Mouse (Mus musculus): ENCODE measurements around the gene Sirt3. TPM values are rescaled to one million over a fixed set of nuclear protein-coding genes. Genes with fewer than 3 reads are reported as not detected.
A peak's percentile ranks its signal among the peaks of the same experiment; 100 is the strongest.

Gene Sirt3
- polyA plus RNA-seq, 1 experiment from 2014 or later = 27.6 TPM

DNA sequence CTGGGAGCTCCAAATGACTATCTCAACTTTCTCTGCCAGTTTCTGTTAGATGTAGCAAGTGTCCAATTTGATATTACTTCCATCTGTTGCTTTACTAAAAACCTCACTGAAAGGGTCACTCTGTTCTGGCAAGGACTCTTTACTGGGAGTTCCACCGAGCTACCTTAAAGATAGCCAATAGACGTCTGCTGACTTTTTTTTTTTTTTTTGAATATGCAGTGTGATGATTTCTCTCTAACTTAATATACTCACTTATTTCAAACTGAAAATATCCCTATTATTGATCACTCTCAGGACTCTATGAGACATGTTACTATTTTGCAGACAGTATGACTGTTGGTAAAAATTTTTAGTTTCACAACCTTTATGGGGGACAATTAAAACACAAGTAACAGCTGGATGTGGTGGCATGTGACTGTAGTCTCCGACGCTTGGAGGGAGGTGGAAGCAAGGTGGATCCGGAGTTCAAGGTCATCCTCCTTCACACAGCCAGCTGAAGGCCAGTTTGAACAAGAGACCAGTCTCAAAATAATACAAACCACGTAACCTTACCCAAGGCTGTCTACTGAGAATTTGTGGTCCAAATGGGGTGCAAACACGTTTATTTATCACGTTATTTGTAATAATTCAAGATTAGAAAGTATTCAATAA, 1.1 kb downstream of the Sirt3 start:
- WGBS = 36% methylated on average over 8 of the region's 8 CpGs
- DNase-seq (ENCODE audit: low spot score) = no peak
- H3K4me3 ChIP-seq = peak overlapping the region; percentile 91
- H3K9me3 ChIP-seq (replicated peaks) = no peaks in the 10 kb centered on the region
- peaks cover 16% of the 10 kb centered on the region for H3K4me1 ChIP-seq
- peak overlapping the region; percentile 90 for H3K27ac ChIP-seq
- H3K27me3 ChIP-seq (ENCODE audit: low read depth, poor library complexity, severe bottlenecking) = no peaks in the 10 kb centered on the region
- peaks cover 37% of the 10 kb centered on the region for H3K36me3 ChIP-seq

DNA sequence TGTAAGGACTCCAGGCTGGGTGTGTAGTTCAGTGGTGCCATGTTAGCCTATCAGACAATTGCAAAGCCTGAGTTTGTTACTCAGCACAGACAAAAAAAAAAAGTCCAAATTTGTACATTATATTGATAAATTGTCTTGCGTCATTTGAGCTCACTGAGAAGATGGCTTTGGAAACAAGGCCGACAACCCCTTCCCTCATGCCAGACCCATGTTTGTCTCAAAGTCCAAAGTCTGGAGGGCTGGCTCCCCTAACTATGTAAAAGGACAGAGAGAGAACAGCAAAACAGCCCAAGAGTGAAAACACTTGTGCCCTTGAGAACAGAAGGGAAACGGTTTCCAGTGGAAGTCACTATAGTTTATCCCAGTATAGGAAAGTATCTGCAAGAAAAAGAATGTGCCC, 1.7 kb downstream of the Sirt3 start:
- Histone ChIP-seq H3K4me3 (no peak overlapping the region), H3K36me3 (peaks cover 36% of the 10 kb centered on the region), H3K9me3 (replicated peaks) (no peaks in the 10 kb centered on the region), H3K4me1 (peaks cover 16% of the 10 kb centered on the region), H3K27me3 (ENCODE audit: low read depth, poor library complexity, severe bottlenecking) (no peaks in the 10 kb centered on the region), H3K27ac (no peak overlapping the region)
- no peak for DNase-seq (ENCODE audit: low spot score)
- WGBS = 89% methylated on average over 3 of the region's 3 CpGs

DNA sequence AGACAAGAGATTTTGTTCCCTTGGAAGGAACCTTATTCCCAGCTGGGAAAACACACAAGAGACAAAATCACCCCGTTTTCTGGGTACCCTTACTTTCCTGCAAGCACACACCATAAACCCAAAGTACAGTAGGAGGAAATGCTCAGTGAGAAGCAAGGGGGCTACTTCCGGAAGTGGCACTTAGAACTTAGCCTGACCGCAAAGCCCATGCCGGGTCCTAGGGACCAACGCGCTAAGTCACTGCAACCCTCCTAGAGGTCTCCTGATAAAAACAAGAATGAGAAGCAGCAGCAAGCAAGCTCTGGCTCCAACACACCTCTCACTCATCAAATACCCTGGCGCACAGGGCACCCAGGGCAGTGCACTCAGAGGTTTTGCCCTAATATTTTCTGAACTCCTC, 2.8 kb downstream of the Sirt3 start:
- peaks cover 34% of the 10 kb centered on the region for H3K36me3 ChIP-seq
- no peak for DNase-seq (ENCODE audit: low spot score)
- 89% methylated on average over 7 of the region's 7 CpGs for WGBS

DNA sequence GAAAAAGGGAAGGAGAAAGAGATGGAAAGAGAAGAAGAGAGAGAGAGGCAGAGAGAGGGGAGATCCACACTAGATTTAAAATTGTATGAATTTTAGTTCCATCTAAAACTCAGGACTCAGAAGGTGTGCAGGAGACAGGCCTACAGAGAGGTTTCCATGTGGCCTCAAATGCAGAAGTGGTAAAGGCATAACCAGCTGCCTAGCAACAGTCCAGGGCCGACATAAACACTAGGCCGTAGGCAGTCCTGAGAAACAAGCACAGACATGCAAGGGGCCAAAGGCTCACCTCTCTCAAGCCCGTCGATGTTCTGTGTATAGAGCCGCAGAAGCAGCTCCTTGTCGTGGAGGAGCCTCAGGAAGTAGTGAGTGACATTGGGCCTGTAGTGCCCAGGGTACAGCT, 4.7 kb downstream of the Sirt3 start:
- WGBS = 85% methylated on average over 6 of the region's 6 CpGs
- H3K36me3 ChIP-seq = peaks cover 34% of the 10 kb centered on the region

More for the DNA sequence above, 2.8 kb downstream of the Sirt3 start:
- Histone ChIP-seq H3K27me3 (ENCODE audit: low read depth, poor library complexity, severe bottlenecking) (no peaks in the 10 kb centered on the region), H3K27ac (no peak overlapping the region), H3K4me3 (no peak overlapping the region), H3K9me3 (replicated peaks) (no peaks in the 10 kb centered on the region), H3K4me1 (peaks cover 16% of the 10 kb centered on the region)

DNA sequence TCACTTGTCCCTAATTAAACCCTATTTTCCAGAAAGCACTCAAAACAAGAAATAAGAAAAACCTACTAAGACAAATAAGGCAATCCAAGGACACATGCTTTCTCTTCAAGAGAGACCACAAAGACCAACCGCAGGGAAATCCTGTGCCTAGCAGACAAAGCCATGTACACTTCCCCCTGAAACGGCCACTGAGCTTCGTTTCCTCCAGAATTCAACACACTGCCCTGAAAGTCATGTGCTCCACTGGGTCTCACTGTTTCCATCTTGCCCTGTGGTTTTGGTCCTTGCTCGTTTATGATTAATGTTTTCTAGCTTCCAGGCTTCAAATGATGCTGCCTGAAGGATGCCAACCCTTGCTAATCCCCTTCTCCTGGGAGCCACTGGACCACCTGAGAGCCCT, 7.9 kb downstream of the Sirt3 start:
- no peak overlapping the region for H3K4me3 ChIP-seq
- no peaks in the 10 kb centered on the region for H3K4me1 ChIP-seq
- H3K36me3 ChIP-seq = peaks cover 38% of the 10 kb centered on the region
- H3K9me3 ChIP-seq (replicated peaks) = no peaks in the 10 kb centered on the region
- DNase-seq (ENCODE audit: low spot score) = no peak
- no peaks in the 10 kb centered on the region for H3K27me3 ChIP-seq (ENCODE audit: low read depth, poor library complexity, severe bottlenecking)
- WGBS = 92% methylated on average over 4 of the region's 4 CpGs
- no peak overlapping the region for H3K27ac ChIP-seq

More for the DNA sequence above, 4.7 kb downstream of the Sirt3 start:
- no peaks in the 10 kb centered on the region for H3K27me3 ChIP-seq (ENCODE audit: low read depth, poor library complexity, severe bottlenecking)
- H3K4me3 ChIP-seq = no peak overlapping the region
- no peaks in the 10 kb centered on the region for H3K9me3 ChIP-seq (replicated peaks)
- DNase-seq (ENCODE audit: low spot score) = no peak
- H3K4me1 ChIP-seq = peaks cover 10% of the 10 kb centered on the region
- H3K27ac ChIP-seq = no peak overlapping the region

DNA sequence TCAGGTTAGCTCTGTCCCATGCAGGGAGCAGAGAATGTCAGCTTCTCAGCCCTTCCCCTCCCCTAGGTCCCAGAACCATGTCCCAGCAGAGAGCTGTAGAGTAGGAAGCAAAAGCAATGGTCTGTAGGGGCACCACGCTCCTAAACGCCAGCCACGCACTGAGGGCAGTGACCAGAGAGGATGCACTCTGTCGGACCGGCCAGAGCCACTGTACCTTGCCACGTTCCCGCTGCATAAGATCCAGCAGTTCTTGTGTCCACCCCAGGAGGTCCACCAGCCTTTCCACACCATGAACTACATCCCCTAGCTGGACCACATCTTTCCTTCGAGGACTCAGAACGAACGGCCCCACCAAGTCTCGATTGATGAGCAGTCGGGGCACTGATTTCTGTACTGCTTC, 17.3 kb downstream of the Sirt3 start:
- Histone ChIP-seq H3K4me1 (no peaks in the 10 kb centered on the region), H3K36me3 (peaks cover 77% of the 10 kb centered on the region), H3K27me3 (ENCODE audit: low read depth, poor library complexity, severe bottlenecking) (no peaks in the 10 kb centered on the region), H3K27ac (no peak overlapping the region), H3K9me3 (replicated peaks) (no peaks in the 10 kb centered on the region), H3K4me3 (no peak overlapping the region)
- no peak for DNase-seq (ENCODE audit: low spot score)
- WGBS = 87% methylated on average over 12 of the region's 12 CpGs

DNA sequence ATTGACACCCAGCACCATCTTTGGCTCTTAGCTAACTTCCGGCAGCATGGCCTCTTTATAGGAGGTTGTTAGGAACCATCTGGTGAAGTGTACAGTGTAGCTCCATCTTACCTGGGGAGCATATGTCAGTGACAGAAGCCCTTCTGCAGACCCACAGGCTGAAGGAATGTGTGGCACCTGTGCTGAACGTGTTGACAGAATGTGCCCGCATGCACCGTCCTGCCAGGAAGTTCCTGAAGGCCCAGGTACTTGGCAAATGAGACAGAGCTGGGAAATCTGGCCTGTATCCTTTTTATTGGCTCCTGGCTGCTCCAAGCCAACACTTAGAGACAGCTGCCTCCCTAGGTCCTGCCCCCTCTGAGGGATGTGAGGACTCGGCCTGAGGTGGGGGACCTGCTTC, 21.4 kb downstream of the Sirt3 start:
- no peak overlapping the region for H3K4me3 ChIP-seq
- DNase-seq (ENCODE audit: low spot score) = no peak
- peaks cover 70% of the 10 kb centered on the region for H3K36me3 ChIP-seq
- H3K27me3 ChIP-seq (ENCODE audit: low read depth, poor library complexity, severe bottlenecking) = no peaks in the 10 kb centered on the region
- H3K9me3 ChIP-seq (replicated peaks) = no peaks in the 10 kb centered on the region
- no peak overlapping the region for H3K27ac ChIP-seq
- H3K4me1 ChIP-seq = peaks cover 27% of the 10 kb centered on the region
- 90% methylated on average over 5 of the region's 5 CpGs for WGBS

DNA sequence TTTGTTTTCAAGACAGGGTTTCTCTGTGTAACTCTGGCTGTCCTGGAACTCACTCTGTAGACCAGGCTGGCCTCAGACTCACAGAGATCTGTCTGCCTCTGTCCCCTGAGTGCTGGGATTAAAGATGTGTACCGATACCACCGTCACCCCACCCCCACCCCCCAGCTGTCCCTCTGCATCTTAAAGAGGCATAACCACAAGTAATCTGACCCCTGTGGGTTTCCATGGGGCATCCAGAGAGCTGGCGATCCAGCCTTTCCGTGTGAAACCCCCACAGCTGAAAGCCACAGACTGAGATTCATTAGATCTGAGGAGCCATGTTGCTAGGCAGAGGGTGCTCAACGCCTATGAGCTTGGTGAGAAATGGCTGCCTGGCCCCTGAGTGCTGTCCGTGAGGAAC, 22.1 kb downstream of the Sirt3 start:
- H3K27ac ChIP-seq = no peak overlapping the region
- no peaks in the 10 kb centered on the region for H3K9me3 ChIP-seq (replicated peaks)
- H3K4me3 ChIP-seq = no peak overlapping the region
- H3K4me1 ChIP-seq = peaks cover 34% of the 10 kb centered on the region
- WGBS = 77% methylated on average over 6 of the region's 6 CpGs
- no peaks in the 10 kb centered on the region for H3K27me3 ChIP-seq (ENCODE audit: low read depth, poor library complexity, severe bottlenecking)
- DNase-seq (ENCODE audit: low spot score) = no peak
- H3K36me3 ChIP-seq = peaks cover 67% of the 10 kb centered on the region

DNA sequence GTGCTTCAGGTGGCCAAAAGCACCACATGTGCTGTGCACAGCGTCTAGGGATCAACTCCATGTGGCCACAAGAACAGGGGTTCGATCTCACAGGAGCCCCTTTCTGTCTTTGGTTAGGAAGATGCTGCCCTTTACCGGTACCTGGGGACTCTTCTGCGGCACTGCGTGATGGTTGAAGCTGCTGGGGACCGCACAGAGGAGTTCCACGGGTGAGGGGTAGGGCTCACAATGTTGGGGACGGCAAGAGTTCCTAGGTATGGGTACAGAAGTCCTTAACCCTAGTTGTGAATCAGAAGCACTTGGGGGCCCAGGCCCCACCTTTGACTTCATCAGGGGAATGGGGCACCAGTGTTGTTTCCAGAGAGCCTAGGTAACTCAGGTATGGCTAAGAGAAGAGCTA, 23.4 kb downstream of the Sirt3 start:
- peak overlapping the region; percentile 91; the same call in 1 of the 2 replicates for H3K4me3 ChIP-seq
- no peaks in the 10 kb centered on the region for H3K27me3 ChIP-seq (ENCODE audit: low read depth, poor library complexity, severe bottlenecking)
- no peaks in the 10 kb centered on the region for H3K9me3 ChIP-seq (replicated peaks)
- 96% methylated on average over 8 of the region's 8 CpGs for WGBS
- H3K27ac ChIP-seq = no peak overlapping the region
- H3K4me1 ChIP-seq = peaks cover 36% of the 10 kb centered on the region
- H3K36me3 ChIP-seq = peaks cover 67% of the 10 kb centered on the region
- DNase-seq (ENCODE audit: low spot score) = no peak

DNA sequence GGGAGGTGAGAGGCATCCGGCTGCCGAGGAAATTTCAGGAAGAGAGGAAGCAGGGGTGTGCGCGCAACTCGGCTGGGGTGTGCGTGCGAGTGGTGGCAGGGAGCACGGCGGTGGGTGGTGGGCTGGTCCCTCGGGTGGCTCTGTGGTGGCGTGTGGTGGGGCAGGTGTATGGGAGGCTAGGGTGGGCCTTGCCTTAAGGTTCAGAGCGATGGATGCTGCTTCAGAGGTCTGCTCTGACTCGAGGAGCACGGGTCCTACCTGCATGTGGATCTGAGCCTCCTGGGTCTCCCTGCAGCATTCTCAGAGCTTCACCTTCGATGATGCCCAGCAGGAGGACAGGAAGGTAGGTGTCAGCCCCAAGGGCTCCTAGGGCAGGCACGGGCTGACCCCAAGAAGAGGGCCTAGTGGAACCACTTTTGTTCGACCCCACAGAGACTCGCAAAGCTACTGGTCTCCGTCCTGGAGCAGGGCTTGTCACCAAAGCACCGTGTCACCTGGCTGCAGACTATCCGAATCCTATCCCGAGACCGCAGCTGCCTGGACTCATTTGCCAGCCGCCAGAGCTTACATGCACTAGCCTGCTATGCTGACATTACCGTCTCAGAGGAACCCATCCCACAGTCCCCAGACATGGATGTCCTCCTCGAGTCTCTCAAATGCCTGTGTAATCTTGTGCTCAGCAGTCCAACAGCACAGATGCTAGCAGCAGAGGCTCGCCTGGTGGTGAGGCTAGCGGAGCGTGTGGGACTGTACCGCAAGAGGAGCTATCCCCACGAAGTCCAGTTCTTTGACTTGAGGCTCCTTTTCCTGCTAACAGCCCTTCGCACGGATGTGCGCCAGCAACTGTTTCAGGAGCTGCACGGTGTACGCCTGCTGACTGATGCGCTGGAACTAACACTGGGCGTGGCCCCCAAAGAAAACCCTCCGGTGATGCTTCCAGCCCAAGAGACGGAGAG, 24.3 kb downstream of the Sirt3 start, which contains the start of gene Bet1l:
Gene Bet1l (minus strand): TSS at position 28 of the 956 bp plus-strand sequence.
- H3K4me1 ChIP-seq = peaks cover 36% of the 10 kb centered on the region
- peak; percentile 35 for DNase-seq (ENCODE audit: low spot score)
- H3K4me3 ChIP-seq = peak within 1 kb of the TSS; percentile 91
- WGBS = 44% methylated on average over 40 of the region's 40 CpGs
- H3K27me3 ChIP-seq (ENCODE audit: low read depth, poor library complexity, severe bottlenecking) = no peaks in the 10 kb centered on the region
- H3K27ac ChIP-seq = peak within 1 kb of the TSS; percentile 88
- H3K9me3 ChIP-seq (replicated peaks) = no peaks in the 10 kb centered on the region
- peaks cover 67% of the 10 kb centered on the region for H3K36me3 ChIP-seq

DNA sequence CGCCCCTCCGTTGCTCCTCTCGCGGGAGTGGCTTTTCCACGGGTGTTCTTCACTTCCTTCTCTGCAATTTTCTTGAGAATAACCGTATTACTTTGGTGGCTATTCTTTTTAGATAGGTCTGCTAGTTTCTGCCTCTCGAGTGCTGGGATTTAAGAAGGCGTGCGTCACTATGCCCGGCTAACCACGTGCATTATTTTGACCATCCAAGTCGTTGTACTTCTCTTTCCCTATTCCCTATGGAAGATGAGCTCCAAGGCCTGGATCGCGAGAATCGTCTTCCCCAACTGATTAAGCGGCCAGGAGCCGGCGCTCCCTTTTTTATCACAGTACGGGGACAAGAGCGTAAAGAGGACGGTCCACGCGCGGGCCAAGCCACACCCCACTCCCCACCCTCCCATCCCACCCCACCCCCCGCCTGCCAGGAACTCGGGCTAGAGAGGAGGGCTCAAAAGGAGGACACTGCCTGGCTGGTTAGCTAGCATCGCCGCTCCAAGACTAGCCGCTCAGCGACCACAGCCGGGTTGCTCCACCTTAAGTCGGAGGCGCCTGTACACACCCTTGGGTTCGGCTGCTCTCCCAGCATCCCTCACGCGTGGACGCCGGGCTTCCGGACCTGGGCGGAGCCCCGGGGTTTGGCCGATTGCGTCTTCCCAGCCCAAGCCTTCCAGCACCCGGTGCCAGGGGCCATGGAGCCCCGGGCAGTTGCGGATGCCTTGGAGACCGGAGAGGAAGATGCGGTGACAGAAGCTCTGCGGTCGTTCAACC, 25.1 kb downstream of the Sirt3 start, which contains the start of gene Ric8a:
Gene Ric8a (plus strand): TSS at position 173 of the 765 bp plus-strand sequence.
- H3K4me3 ChIP-seq = peak within 1 kb of the TSS; percentile 91
- H3K36me3 ChIP-seq = peaks cover 67% of the 10 kb centered on the region
- no peaks in the 10 kb centered on the region for H3K27me3 ChIP-seq (ENCODE audit: low read depth, poor library complexity, severe bottlenecking)
- H3K4me1 ChIP-seq = peaks cover 36% of the 10 kb centered on the region
- H3K27ac ChIP-seq = peak within 1 kb of the TSS; percentile 88
- under 1% methylated on average over 50 of the region's 50 CpGs for WGBS
- peak; percentile 82 for DNase-seq (ENCODE audit: low spot score)
- H3K9me3 ChIP-seq (replicated peaks) = no peaks in the 10 kb centered on the region

DNA sequence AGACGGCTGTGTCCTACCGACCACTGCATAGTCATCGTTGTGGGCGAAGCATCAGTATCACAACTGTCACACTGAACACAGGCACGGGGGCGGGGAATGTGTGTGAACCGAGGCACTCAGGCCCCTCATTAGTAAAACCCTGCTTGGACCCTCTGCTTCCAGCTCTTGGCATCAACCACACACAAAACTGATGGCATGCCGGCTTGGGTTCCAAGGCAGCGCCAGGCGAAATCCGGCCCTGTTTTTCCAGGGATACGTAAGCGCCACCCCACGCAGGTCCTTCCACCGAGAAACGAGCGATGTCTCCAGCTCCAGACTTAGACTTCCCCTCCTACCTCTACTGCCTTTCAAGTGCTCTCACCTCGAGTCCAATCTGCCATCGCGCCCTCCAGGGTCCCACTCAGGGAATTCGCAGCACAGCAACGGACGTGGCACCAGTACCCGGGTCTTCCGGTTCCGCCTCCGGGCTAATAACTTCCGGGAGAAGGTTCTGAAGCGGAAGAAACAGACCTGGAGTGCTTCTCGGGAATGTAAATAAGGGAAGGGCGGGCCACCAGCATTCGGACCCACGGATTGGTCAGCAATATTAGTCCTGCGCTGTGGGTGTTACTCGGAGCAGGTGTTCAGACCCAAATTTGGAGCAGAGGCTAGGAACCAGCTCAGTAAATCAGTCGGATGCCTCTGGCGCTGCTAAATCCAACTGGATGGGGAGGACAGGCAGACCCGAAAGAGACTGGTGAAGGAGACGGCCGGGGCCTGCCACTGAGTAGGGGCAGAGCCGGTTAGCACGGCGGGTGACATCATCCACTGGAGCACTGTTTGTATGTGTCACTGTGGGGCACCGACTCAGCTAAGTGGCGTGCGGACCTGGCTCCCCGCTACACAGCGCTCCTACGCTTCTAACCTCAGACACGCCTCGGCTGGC, 26.0 kb downstream of the Sirt3 start, which contains the start of gene Gm45785:
Gene Gm45785 (minus strand): TSS at position 472 of the 925 bp plus-strand sequence.
- peaks cover 66% of the 10 kb centered on the region for H3K36me3 ChIP-seq
- H3K4me3 ChIP-seq = peak within 1 kb of the TSS; percentile 91
- H3K9me3 ChIP-seq (replicated peaks) = no peaks in the 10 kb centered on the region
- 2% methylated on average over 51 of the region's 51 CpGs for WGBS
- DNase-seq (ENCODE audit: low spot score) = peak; percentile 93
- peak within 1 kb of the TSS; percentile 88 for H3K27ac ChIP-seq
- peaks cover 36% of the 10 kb centered on the region for H3K4me1 ChIP-seq
- H3K27me3 ChIP-seq (ENCODE audit: low read depth, poor library complexity, severe bottlenecking) = no peaks in the 10 kb centered on the region
